ENCODE assay signal across 17 mouse cellular contexts in the genomic region with DNA sequence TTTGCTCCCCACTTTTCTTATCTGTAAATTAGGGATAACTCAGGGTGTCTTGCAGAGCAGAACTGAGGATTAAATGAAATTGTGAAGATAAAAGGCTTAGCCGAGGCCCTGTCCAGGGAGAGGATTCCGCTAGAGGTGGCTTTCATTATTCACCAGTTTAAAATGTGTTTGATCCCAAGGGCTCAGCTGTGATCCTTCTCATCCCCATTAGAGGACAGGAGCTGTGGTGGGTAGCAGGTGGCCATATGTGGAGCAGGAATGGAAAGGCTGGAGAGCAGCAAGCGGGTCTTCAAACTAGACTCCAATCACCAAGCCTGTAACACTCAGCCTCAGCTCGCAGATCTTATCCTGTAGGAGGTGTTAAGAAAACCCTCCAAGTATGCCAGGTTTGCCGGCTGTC.
"Had no signal": no experiment of that assay in that cellular context is flagged by ENCODE, and none has a peak within 500 bp of the region (broad histone marks: within the 10 kb centered on the region; RNA-seq: fewer than 3 reads in every experiment).

No protein-coding gene starts in this region.

- H3K9me3 ChIP-seq: neural tube, embryonic 13.5 days; neural tube, embryonic 15.5 days had no signal

- DNase-seq: lung, adult 18-20 months; lung, embryonic 14.5 days; lung, postnatal 10 days; lung, postnatal 4 days; midbrain, embryonic 14.5 days; retina, postnatal 1 day; right cerebral cortex, adult 18-20 months; right cerebral cortex, postnatal 25 days; right cerebral cortex, postnatal 4 days; spleen, adult 18-20 months; thymus, adult 18-20 months; thymus, postnatal 14 days; thymus, postnatal 36 days had no signal

- H3K4me3 ChIP-seq: midbrain, embryonic 12.5 days; myocyte; neural tube, embryonic 13.5 days; neural tube, embryonic 15.5 days had no signal

- H3K27ac ChIP-seq: midbrain, embryonic 12.5 days; neural tube, embryonic 13.5 days; neural tube, embryonic 15.5 days had no signal

- H3K36me3 ChIP-seq: midbrain, embryonic 12.5 days; neural tube, embryonic 13.5 days; neural tube, embryonic 15.5 days had no signal

- H3K27me3 ChIP-seq: midbrain, embryonic 12.5 days; neural tube, embryonic 13.5 days; neural tube, embryonic 15.5 days had no signal
